Mouse (Mus musculus) layer of hippocampus, postnatal 10 days (tissue): Measurements from ENCODE around the gene Ms4a18. TPM values are rescaled to one million over a fixed set of nuclear protein-coding genes. Genes with fewer than 3 reads are reported as not detected.

Source experiments
- DNase-seq, 2 experiments: peaks; one replicate each; pipeline ENCODE4 v3.0.0; 2021; ENCODE audit warnings: low spot score in 2 of 2
- total RNA-seq, 2 experiments: library from RNA; stranded (reverse); gene quantifications; 2 replicates each; pipeline ENCODE4 v1.2.3; 2021

Gene Ms4a18
- total RNA-seq, 2 experiments from 2014 or later: not detected

DNA sequence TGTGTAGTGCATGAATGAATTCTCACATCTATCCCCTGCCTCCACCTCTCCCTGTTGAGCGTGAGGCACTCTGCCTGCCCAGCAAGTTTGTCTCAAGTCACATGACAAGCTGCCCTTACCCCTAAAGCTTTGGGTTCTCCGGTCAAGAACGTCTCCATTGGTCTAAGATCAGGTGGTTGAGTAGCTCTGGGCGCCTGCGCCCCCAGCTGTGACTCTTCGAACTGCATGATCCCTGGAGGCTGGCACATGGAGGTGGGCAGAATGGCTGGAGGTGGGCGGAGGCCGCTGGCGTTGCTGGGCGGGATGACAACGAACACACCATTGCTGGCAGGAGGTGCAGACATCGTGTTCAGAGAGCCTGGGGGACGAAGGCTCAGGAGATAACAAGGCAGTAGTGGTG lies 33.3 kb downstream of the Ms4a18 start:
- DNase-seq: no peak

DNA sequence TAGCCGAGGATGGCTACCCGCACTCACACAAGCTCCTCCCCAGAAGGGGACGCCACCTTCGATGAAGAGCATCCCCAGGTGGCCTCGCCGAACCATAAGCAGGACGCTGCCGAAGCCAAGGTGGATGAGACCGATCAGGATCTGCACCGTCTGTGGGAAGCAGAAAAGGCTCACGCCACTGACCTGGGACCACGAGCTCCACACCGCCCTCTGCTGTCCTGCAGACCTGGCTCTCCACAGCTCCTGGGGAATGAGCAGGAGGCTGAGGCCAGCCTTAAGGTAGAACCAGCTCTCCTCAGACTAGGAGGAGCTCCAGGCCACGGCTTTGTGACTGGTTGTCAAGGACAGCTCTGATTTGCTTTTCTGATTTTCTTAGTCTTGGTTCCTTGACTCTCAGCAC lies 34.7 kb downstream of the Ms4a18 start:
- DNase-seq: peak; percentile 30 to 31

DNA sequence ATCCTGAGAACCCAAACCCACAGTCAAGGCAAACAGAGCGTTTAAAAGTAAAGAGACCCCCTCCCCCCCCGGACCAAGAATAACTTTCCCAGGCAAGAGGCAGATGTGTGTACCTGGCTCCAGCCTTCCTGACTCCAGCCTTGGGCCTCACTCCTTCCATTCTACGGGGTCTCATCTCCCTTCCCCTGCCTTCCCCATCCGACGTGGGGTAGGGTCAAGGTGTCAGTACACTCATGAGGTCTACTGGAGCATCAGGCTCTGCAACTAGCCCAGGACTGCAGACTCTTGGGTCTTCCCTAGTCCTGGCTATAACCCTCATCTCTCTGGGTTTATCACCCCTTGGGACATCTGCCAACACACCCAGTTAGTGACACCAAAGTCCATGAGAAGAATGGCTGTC lies 37.6 kb downstream of the Ms4a18 start:
- no peak for DNase-seq

DNA sequence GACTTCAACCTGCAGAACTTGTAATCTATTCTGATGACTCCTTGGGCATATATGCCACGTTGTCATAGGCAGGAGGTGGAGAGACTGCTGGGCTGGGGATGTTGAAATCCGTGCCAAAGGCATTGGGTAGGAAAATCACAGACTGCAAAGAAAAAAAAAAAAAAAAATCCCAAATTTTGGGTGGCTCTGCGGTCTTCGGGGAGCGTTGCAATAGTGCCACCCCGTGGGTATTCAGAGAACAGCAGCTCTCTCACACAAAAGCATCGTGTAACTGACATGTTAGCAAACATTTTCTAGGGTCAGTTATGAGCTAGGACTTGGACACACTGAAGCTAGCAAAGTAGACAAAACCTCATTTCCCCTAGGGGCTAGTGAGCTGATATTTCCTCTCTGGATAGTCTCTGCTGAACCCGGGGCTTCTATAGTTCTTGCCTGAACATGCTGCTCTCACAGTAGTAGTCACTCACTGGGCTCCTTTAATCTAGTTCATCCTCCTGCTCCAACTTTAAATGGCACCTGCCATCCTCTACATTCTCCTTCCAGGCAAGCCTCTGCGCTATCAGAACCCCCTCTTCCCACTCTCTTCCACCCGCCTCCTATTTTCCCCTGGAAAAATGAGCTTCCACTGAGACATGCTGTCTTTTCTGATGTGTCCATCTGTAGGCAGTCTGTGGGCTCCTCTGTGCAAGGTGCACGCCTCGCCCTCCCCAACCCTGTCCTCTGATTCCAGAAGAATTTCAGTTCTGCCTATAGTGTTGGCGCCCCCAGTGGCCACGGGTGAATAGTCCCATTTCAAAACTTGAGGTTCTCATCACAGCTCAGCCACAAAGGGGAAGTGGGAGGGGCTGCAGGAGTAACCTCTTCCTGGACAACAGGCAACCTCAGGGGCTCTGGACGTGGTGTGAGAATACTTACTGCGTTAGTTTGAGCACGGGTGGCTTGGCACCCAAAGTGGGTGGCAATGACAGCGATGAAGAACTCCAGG lies 38.4 kb downstream of the Ms4a18 start:
- peak; percentile 78 to 85 for DNase-seq

DNA sequence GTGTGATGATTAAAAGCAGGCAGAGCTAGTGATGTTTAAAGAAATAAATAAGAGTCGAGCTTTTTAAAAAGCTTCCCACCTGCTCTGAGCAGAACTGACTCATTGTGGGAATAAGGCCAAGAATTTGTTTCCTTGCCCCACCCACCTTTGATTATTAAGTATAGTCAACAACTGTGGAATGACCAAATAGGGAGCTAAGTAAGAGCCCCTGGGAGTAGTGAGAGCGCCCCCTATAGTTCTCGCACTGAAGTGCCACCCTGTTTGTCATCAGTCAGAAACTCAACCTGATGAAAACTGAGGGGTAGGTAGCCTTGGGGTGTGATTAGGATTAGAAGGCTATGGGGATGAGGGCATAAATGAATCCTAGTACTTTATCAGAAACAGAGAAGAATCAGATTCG lies 41.5 kb downstream of the Ms4a18 start:
- DNase-seq: no peak

DNA sequence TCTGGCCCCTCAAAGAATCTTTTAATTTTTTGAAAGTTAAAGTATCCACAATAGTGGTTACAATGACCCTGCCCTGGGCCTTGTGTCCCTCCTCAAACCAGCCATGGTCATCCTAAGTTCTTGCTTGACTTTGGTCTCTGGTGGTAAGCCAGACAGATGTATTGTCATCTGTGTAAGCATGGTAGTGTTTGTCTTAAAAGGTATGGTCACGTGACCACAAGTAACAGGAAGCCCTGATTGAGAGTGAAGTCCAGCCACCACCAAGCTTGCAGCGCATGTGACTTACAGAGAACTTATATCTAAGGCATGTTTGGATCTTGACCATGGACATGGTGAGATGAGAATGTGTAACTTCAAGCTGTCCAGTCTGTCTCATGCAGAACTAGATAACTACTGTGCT lies 42.6 kb downstream of the Ms4a18 start:
- DNase-seq: no peak

DNA sequence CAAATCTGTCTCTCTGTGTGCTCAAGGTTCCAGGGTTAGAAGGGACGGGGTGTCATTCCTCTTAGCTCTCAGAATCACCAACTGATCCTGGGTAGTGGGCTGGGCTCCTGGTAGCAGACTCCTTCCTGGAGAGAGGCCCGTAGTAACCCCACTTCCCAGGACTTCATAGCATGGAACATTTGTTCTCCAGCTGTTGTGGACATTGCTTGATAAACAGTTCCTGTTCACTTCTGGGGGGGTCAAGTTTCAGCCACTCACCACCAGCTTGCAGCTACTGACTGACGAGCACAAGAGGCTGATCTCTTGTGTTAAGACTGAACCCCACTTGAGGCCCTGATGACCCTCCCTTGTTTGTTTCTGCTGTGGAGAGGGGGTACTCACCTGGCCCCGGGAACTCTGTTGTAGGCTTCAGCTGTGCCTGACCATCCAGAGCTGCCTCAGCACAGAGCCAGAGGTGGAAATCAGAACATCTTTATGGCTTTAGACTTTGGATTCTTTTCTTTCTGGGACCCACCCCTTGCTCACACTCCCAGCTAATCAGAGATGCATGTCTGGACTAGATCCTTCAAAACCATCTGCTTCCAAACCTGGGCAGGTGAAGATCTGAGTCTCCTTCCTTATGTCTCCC lies 43.5 kb downstream of the Ms4a18 start, which contains the start of gene Ms4a10:
TSS of gene Ms4a10 (minus strand) at position 433 of the 628 bp plus-strand sequence.
- DNase-seq: no peak

DNA sequence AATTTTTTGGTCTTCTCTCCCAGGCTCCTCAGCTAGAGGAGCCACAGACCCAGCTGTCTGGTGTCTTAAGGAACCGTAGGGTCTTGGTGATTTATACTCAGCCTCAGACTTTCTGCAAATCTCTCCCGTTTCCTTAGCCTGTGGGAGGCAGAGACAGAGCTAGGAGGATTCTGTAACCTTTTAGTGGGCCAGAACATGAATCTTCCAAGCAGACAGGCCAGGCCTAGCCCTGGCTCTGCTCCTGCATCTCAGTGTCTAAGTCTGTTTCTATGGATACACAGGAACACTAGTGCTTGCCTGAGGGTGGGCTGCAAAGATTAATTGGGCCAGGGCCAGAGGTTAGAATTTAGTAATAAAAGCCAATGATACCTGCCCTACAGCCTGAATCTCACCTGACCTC lies 44.6 kb downstream of the Ms4a18 start:
- no peak for DNase-seq

DNA sequence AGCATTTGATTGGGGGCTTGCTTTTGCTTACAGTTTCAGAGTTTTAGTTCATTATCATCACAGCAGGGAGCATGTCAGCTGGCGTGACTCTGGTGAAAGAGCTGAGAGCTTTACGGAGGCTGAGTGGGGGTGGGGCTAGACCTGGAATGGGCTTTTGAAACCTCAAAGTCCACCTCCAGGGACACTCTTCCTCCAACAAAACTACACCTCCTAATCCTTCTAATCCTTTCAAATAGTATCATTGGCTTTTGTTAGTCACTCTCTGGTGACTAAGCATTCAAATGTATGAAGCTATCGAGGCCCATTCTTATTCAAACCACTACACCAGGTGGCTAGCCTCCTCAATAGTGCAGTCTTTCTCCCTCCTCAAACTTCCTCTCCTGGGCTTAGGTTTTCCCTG lies 45.2 kb downstream of the Ms4a18 start:
- DNase-seq: no peak

DNA sequence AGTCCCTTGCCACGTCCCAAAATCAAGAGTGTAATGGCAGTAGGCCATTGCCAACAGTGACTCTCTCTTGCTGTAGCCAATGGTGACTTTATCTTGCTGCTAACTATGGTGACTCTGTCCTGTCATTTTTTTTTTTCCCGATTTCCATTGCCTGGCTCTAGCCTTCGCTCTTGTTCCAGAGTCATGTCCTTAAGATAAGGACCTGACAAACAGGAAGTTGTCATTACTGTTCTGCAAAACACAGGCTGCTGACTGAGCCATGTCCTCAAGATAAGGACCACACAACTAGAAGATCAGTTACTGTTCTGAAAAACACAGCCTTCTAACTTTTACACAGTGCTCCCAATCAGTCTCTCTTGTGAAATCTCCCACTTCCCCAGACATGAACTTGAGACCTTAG lies 47.4 kb downstream of the Ms4a18 start:
- DNase-seq: no peak

DNA sequence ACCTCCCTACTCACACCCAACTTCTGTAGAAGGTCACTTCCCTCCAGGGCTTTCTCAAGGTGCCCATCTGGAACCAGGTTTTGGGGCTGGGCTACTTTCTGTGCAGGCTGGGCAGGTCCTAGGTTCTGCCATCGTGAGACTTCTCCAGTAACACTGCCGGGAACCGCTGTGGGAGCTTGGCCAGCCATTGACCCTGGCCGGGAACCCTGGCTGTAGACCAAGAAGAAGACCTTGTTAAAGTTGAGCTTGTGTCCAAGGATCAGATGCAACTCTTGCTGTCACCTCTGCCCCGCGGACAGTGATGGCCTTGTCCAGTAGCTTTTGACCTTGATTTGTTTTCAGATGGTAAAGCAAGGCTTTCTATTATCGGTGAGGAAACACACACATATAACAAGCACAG lies 49.3 kb downstream of the Ms4a18 start:
- DNase-seq: no peak

DNA sequence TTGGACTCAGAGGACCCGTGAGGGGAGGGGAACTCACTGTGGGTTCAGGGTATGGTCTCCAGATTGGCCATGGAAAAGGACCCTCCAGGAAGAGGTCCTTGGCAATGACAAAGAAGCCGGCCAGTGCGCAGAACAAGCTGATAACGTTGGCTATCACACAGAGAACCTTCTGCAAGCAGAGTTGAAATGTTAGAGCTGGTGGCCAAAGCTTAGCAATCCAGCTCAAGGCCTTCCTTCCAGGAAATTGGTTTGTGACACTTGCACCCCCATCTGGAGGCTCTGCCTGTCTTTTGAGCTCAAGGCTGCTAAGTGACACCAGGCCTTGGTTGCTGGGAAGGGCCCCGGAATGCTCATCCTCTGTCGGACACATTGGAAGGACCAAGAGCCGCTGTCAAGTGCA lies 52.1 kb downstream of the Ms4a18 start:
- no peak for DNase-seq

DNA sequence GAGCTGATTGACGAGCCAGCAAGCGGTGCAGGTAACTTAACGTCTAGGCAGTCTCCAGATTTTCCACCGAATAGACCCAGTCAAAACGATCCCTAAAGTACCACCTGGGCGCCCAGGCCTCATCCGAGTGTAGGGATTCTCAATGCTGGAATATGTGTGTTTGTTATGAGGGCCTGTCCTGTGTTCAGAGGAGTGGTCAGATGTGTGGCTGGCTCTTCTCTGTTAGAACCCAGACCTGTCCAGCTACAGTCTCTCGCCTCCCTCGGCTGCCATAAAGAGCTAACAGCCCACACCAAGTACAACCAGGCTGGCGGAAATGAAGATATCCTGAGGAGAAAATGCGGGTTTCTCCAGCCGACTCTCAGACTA lies 57.9 kb downstream of the Ms4a18 start:
- DNase-seq: no peak

DNA sequence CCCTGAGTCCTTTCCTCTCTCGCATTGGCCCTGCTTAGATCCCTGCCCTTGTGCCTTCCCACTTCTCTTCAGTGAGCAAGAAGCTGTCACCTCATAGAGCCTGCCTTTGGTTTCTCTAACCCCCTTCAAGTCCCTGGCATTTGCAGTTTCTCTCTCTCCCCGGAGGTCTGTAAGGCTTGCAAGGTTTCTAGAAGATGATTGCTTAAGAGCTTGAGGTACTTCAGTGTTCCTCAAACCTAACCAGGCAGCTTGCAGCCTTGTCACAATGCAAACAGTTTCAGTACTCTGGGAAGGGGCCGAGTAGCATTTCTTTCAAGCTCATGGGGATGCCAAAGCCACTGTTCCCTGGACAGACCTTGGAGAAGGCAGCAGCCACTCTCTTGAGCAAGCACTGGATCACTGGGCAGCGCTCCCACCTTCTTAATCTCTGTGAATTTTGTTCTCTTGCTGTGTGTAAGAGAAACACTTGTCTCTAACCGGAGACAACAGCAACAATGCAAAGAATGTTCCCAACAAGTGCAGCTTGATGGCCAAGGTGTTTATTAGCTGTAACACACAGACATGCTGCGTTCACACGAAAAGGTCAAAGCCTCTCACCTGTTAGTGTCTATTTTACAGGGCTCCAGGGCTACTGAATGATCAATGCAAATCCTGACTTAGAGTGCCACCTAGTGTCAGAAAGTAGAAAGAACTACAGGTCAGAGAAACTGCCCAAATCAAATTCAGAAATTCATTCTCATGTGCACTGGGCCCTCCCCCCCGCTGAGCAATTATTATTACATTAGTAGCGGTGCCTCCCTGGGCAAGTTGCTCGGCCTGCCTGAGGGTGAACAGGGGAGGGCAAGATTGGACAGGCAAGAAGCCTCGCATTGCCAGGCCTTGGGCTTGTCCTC lies 58.5 kb downstream of the Ms4a18 start:
- peak; percentile 28 to 54 for DNase-seq

DNA sequence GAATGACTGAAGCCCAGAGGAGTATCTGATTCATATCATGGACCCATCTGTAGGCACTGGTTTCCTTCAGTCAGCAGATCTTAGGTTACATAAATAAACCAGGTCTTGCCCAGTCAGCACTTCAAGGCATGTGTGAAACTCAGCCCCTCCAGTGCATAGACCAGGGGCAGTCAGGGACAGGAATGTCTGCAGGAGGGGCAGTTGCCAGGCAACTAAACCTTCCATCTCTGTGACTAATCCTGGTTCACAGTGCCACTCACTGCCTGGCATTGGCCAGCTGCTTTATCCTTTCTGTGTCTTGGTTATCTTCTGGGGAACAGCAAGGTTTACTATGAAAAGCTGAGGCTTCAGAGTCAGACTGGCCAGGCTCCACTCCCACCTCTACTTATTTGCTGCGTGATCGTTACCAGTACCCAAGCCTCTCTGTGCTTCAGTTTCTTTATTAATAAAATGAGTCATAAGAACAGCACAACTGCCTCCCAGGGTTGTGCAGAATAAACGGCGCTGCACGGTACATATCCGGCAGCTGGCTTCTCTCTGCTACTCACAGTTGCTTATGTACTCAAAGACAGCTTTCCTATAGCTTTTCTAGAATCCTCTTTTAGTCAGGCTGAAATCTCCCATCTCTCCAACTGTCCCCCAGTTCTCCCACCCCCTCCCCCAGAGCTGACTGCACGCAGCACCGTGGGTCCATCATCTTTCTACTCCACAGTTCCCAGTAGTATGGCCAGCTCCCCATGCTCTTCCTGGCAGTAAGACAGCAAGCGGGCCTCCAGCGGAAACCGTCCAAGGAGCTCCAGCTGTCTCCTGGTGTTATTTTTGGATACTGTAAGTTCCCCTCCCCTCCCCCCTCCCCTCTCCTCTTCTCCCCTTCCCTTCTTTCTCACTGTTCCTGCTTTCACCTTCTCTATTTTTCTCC lies 65.6 kb downstream of the Ms4a18 start:
- peak in 1 of 2 experiments; percentile 17 for DNase-seq

DNA sequence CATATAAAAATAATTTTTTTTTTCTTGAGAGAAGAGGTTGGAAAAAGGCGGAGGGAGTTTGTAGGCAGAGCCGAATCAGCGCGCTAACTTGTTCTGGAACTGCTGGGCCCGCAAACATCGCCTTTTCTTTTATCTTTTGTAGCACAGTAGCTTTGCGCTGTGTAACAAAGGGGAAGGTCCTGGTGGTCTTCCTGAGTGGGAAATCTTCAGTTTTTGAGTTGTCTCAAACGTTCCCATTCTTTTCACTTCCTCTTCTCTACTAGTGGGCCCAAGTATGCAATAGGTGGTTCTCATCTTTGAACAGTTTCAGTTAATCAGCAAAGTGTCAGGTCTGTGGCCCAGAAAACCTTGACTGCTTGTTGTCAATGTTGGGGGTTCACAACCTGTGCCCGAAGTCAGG lies 68.3 kb downstream of the Ms4a18 start:
- no peak for DNase-seq

DNA sequence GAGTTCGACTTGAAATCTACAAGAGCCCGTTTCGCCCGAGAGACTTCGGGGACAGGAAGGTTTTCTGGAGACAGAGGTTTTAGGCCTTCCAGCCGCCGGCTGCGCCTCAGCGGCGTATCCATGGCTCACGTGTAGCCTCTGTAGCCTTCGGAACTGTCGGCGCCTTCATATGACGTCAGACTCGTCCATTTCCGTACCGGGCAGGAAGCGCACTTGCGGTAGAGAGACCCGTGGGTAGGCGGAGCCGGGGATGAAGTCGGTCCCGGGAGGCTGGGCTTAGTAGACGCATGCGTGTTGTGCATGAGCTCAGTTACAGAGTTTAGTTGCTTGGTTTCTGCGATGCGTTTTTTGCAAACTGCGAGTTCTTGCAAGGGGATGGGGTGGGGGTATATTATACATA lies 68.7 kb downstream of the Ms4a18 start, which contains the start of gene Ccdc86:
TSS of gene Ccdc86 (minus strand) at position 155 of the 400 bp plus-strand sequence.
- DNase-seq: peak; percentile 95 to 96

DNA sequence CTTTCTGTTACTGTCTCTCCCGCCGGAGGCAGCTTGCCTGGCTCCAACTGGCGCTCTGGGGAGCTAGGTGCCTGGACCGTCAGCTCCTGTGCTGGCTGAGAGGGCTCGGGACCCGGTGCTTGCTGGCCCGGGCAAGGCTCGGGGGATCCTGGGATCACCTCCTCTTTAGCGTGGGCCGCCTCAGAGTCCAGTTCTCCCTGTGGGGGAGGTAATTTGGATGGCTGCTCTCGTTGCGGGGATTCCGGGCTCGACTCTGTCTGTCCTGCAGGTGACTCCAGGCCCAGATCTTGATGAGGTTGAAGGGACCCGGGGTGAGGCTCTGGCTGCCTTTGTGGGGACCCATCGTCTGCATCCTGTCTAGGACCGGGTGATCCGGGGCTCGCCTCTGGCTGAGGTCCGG lies 69.4 kb downstream of the Ms4a18 start:
- peak; percentile 21 to 33 for DNase-seq

DNA sequence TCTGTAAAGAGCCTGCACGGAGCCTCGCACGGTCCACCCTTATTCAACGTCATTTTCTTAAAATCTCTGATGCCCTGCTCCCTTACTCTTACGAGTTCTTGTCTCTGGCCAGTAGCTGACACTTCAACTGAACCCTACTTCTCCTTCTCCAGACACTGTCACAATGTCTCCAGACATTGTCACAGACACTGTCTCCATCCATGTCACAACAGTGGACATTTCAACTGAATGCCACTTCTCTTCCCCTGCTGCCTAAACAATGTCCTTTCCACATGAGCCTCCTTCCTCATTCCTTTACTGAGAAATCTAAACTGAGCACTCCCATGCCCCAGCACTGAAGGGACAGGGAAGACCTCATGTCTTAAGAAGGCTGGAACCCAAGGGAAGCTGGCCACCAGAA lies 70.6 kb downstream of the Ms4a18 start:
- no peak for DNase-seq
